10 mouse cellular contexts compared by ENCODE assay signal in the genomic region with DNA sequence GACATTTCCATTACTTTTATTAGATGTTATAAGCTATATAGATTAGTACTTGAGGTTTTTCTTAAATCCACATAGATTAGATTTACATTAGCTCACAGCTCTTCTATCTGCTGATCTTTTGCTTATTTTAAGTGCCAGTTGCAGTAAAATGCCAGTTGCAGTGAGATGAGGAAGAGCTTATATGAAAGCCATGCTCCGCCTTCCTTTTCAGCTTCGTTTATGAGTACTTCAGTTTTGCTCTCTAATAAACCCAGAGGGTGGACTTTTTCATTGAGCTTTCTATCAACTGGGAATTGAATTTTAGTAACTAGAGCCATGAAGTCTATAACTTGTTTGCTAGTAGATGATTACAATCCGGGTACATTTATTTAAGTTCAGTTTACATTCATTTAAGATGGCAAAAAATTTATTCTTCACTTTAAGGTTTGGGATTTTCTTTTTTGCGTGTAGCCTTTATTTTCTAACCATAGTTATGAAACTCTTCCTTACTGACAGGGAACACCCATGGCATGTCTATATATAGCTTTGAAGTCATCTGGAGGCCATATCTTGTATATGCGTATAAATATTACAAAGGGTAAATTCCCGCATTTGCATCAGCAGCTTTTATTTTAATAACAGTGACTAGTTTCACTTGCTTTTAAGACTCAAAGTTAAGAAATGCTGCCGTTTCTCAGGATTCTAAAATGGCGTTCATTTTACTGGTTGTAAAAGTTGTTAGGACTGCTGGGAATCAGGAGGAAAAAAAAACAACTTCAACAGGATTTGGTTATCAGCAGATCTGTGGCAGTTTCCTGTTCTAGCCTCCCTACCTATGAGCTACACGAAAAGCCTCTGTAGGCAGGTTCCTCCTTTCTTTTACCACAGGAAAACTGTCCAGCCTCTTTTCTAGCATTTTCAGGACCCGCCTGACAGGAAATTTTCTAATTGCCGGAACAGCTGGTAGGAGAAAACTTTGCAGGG.
A peak's percentile ranks its signal among the peaks of the same experiment; 100 is the strongest.
DNase-seq lines count a peak whose midpoint lies in the region; ATAC-seq and TF ChIP-seq lines count a peak whose summit lies in the region.
"Had no signal": no experiment of that assay in that cellular context is flagged by ENCODE, and none has a peak within 500 bp of the region (broad histone marks: within the 10 kb centered on the region; RNA-seq: fewer than 3 reads in every experiment).

No protein-coding gene starts in this region.

- H3K4me3 ChIP-seq in heart, embryonic 10.5 days: no peak overlapping the region
- peak overlapping the region; percentile 47 to 94 for H3K4me3 ChIP-seq in MEL (ENCODE audit: control insufficient read depth in 1 of 2, insufficient read depth in 1 of 2, low read depth in 2 of 2, low read length in 2 of 2)
- H3K4me3 ChIP-seq in midbrain, embryonic 16.5 days (ENCODE audit: low read depth, low read length): no peak overlapping the region
- H3K4me3 ChIP-seq: stomach, embryonic 15.5 days had no signal

- no peaks in the 10 kb centered on the region for H3K4me1 ChIP-seq in heart, embryonic 10.5 days
- peaks cover 6 to 8% of the 10 kb centered on the region in 2 experiments for H3K4me1 ChIP-seq in MEL (ENCODE audit: control insufficient read depth in 1 of 2, insufficient read depth in 2 of 2, low read length in 2 of 2)
- no peaks in the 10 kb centered on the region for H3K4me1 ChIP-seq in midbrain, embryonic 16.5 days (ENCODE audit: control insufficient read depth, insufficient read depth, low read length)
- H3K4me1 ChIP-seq: stomach, embryonic 15.5 days had no signal

- TF ChIP-seq RAD21 in MEL (IDR thresholded peaks at IDR 0.05; ENCODE audit: low read depth, low read length): no peak

- peak; percentile 30 to 50 for DNase-seq in heart, adult 18-20 months
- DNase-seq in heart, embryonic 10.5 days (ENCODE audit: low spot score): no peak
- DNase-seq in MEL (ENCODE audit: low read depth, low spot score): peak; percentile 78
- peak; percentile 1 to 3 for DNase-seq in heart, postnatal 14 days
- DNase-seq in lung, postnatal 25 days (ENCODE audit: low spot score): peak; percentile 2
- DNase-seq in urinary bladder, postnatal 36 days (ENCODE audit: low spot score in 2 of 2): no peak
- DNase-seq in cerebellum, adult 11 months: no peak

- TF ChIP-seq EP300 in MEL (IDR thresholded peaks at IDR 0.05; ENCODE audit: low read depth in 1 of 2, low read length in 2 of 2): peak; percentile 40 to 69; a peak in 3 of 4 replicates

- 75% methylated on average over 11 of the region's 11 CpGs for WGBS in heart, embryonic 10.5 days
- WGBS in midbrain, embryonic 16.5 days: 90% methylated on average over 11 of the region's 11 CpGs

- H3K27ac ChIP-seq in heart, embryonic 10.5 days: no peak overlapping the region
- peak overlapping the region; percentile 41 for H3K27ac ChIP-seq in MEL (ENCODE audit: control insufficient read depth, low read depth, low read length)
- no peak overlapping the region for H3K27ac ChIP-seq in midbrain, embryonic 16.5 days (ENCODE audit: low read length)
- H3K27ac ChIP-seq: stomach, embryonic 15.5 days had no signal

- no peak for TF ChIP-seq CTCF in MEL (IDR thresholded peaks at IDR 0.05 in 2 of 3, conservative IDR thresholded peaks at IDR 0.05 in 1 of 3; ENCODE audit: control insufficient read depth in 1 of 3, insufficient read depth in 1 of 3, low read depth in 2 of 3, low read length in 3 of 3, poor library complexity in 1 of 3, severe bottlenecking in 1 of 3)

- 0 out of 2 replicates have a peak, but pooled peaks cover 2% of the 10 kb centered on the region for H3K36me3 ChIP-seq in heart, embryonic 10.5 days
- peaks cover 0 to 19% of the 10 kb centered on the region in 2 experiments; a peak in 3 of 4 replicates for H3K36me3 ChIP-seq in MEL (ENCODE audit: control insufficient read depth in 1 of 2, insufficient read depth in 2 of 2, low read length in 2 of 2)
- no peaks in the 10 kb centered on the region for H3K36me3 ChIP-seq in midbrain, embryonic 16.5 days (ENCODE audit: control insufficient read depth, insufficient read depth, low read length)
- H3K36me3 ChIP-seq: stomach, embryonic 15.5 days had no signal

- peak overlapping the region; percentile 26 for H3K9ac ChIP-seq in MEL (ENCODE audit: control insufficient read depth, low read depth, low read length, poor library complexity, severe bottlenecking)
- no peak overlapping the region for H3K9ac ChIP-seq in midbrain, embryonic 16.5 days (ENCODE audit: low read depth, low read length)
- H3K9ac ChIP-seq: stomach, embryonic 15.5 days had no signal

- no peaks in the 10 kb centered on the region for H3K27me3 ChIP-seq in heart, embryonic 10.5 days (ENCODE audit: insufficient read depth, poor library complexity, severe bottlenecking)
- H3K27me3 ChIP-seq in MEL (ENCODE audit: control insufficient read depth in 1 of 2, insufficient read depth in 2 of 2, low read length in 2 of 2): no peaks in the 10 kb centered on the region
- no peaks in the 10 kb centered on the region for H3K27me3 ChIP-seq in midbrain, embryonic 16.5 days (ENCODE audit: control insufficient read depth, insufficient read depth, low read depth, low read length)
- H3K27me3 ChIP-seq: stomach, embryonic 15.5 days had no signal

- no peak overlapping the region for H3K4me2 ChIP-seq in midbrain, embryonic 16.5 days (ENCODE audit: low read length)
- H3K4me2 ChIP-seq: stomach, embryonic 15.5 days had no signal

- no peak for ATAC-seq in midbrain, embryonic 16.5 days
- ATAC-seq: intestine, postnatal 0 days had no signal

- TF ChIP-seq POLR2A in MEL (IDR thresholded peaks at IDR 0.05; ENCODE audit: control insufficient read depth in 1 of 2, insufficient read depth in 1 of 2, low read depth in 1 of 2, low read length in 2 of 2, poor library complexity in 1 of 2): no peak

- H3K79me2 ChIP-seq in MEL (ENCODE audit: control insufficient read depth, insufficient read depth, low read length, poor library complexity): no peaks in the 10 kb centered on the region; the same call in 1 of the 2 replicates

- no peaks in the 10 kb centered on the region for H3K9me3 ChIP-seq in heart, embryonic 10.5 days
- H3K9me3 ChIP-seq in MEL (replicated peaks; ENCODE audit: insufficient read depth, low read length): no peaks in the 10 kb centered on the region
- H3K9me3 ChIP-seq in midbrain, embryonic 16.5 days (replicated peaks; ENCODE audit: control insufficient read depth, low read length, poor library complexity, severe bottlenecking): no peaks in the 10 kb centered on the region
- H3K9me3 ChIP-seq: stomach, embryonic 15.5 days had no signal

- intact Hi-C loops in heart, postnatal 14 days (cut with DNase I): no loop called here

TF ChIP-seq in MEL, 35 proteins besides CTCF, POLR2A, EP300 and RAD21 (continues in another document):
- TF ChIP-seq UBTF (IDR thresholded peaks at IDR 0.05; ENCODE audit: borderline replicate concordance, insufficient read depth, low read depth, low read length) (no peak), ZMIZ1 (IDR thresholded peaks at IDR 0.05; ENCODE audit: low read depth, low read length) (no peak), ZC3H11A (IDR thresholded peaks at IDR 0.05; ENCODE audit: low read depth, low read length) (no peak; the same call in 1 of the 2 replicates), MAX (IDR thresholded peaks at IDR 0.05; ENCODE audit: low read length) (no peak), MYB (IDR thresholded peaks at IDR 0.05; ENCODE audit: low read depth, low read length) (no peak), POLR2AphosphoS5 (IDR thresholded peaks at IDR 0.05; ENCODE audit: borderline replicate concordance, low read depth, low read length) (no peak), MYC (IDR thresholded peaks at IDR 0.05; ENCODE audit: low read depth, low read length) (no peak), KAT2A (conservative IDR thresholded peaks at IDR 0.05; ENCODE audit: low read depth, low read length) (peak; percentile 30; the same call in 1 of the 2 replicates), E2F4 (IDR thresholded peaks at IDR 0.05; ENCODE audit: borderline replicate concordance, low read depth, low read length) (no peak), TBP (IDR thresholded peaks at IDR 0.05; ENCODE audit: low read depth, low read length) (0 out of 2 replicates have a peak, but pooled peaks have one; percentile 28), USF2 (IDR thresholded peaks at IDR 0.05; ENCODE audit: borderline replicate concordance in 1 of 2, insufficient read depth in 1 of 2, low read depth in 1 of 2, low read length in 2 of 2) (no peak), TAL1 (IDR thresholded peaks at IDR 0.05; ENCODE audit: low read length) (no peak), GATA1 (IDR thresholded peaks at IDR 0.05; ENCODE audit: low read depth, low read length) (peak; percentile 91), JUND (IDR thresholded peaks at IDR 0.05; ENCODE audit: low read depth, low read length) (0 out of 2 replicates have a peak, but pooled peaks have one; percentile 53), ZKSCAN1 (IDR thresholded peaks at IDR 0.05; ENCODE audit: low read depth, low read length) (no peak), SIN3A (IDR thresholded peaks at IDR 0.05; ENCODE audit: low read length) (peak; percentile 58; the same call in 1 of the 2 replicates), HCFC1 (IDR thresholded peaks at IDR 0.05; ENCODE audit: low read depth, low read length) (0 out of 2 replicates have a peak, but pooled peaks have one; percentile 7), MAZ (IDR thresholded peaks at IDR 0.05; ENCODE audit: low read depth, low read length) (no peak), MXI1 (IDR thresholded peaks at IDR 0.05; ENCODE audit: low read depth, low read length) (peak; percentile 41; the same call in 1 of the 2 replicates), POLR2AphosphoS2 (IDR thresholded peaks at IDR 0.05; ENCODE audit: low read length) (no peak), CHD2 (IDR thresholded peaks at IDR 0.05; ENCODE audit: low read length) (no peak), RCOR1 (IDR thresholded peaks at IDR 0.05; ENCODE audit: low read depth, low read length) (peak; percentile 67), NRF1 (IDR thresholded peaks at IDR 0.05; ENCODE audit: insufficient read depth, low read depth, low read length, poor library complexity, severe bottlenecking) (no peak), NELFE (IDR thresholded peaks at IDR 0.05; ENCODE audit: low read depth, low read length) (no peak), ETS1 (IDR thresholded peaks at IDR 0.05; ENCODE audit: low read depth, low read length) (peak; percentile 69), ELF1 (IDR thresholded peaks at IDR 0.05; ENCODE audit: low read depth, low read length) (peak; percentile 17; the same call in 1 of the 2 replicates), USF1 (IDR thresholded peaks at IDR 0.05; ENCODE audit: low read depth, low read length) (no peak), ZNF384 (IDR thresholded peaks at IDR 0.05; ENCODE audit: low read depth, low read length) (peak; percentile 89), GABPA (IDR thresholded peaks at IDR 0.05; ENCODE audit: low read depth, low read length) (no peak), BHLHE40 (IDR thresholded peaks at IDR 0.05; ENCODE audit: borderline replicate concordance, low read depth, low read length) (no peak), SMC3 (IDR thresholded peaks at IDR 0.05; ENCODE audit: low read depth, low read length) (no peak)

Comparison
In these comparisons a context has a peak if more than half of its experiments do, and no peak if none do; other contexts are left out.
1. DNase-seq: peak in heart, adult 18-20 months (2 of 2), MEL (single experiment), heart, postnatal 14 days (2 of 2) and lung, postnatal 25 days (single experiment); none in heart, embryonic 10.5 days (single experiment), urinary bladder, postnatal 36 days (0 of 2) and cerebellum, adult 11 months (single experiment).
2. H3K4me3 ChIP-seq: peak in MEL (2 of 2); none in heart, embryonic 10.5 days (single experiment) and midbrain, embryonic 16.5 days (single experiment).